Mouse (Mus musculus): ENCODE measurements at regions not wholly inside any gene's neighbourhood (a gene's known extent, or its start where the extent isn't known, plus 50 kb on each side); places are given as distances from the start of the nearest gene placed in this dataset.
A peak's percentile ranks its signal among the peaks of the same experiment; 100 is the strongest.

DNA sequence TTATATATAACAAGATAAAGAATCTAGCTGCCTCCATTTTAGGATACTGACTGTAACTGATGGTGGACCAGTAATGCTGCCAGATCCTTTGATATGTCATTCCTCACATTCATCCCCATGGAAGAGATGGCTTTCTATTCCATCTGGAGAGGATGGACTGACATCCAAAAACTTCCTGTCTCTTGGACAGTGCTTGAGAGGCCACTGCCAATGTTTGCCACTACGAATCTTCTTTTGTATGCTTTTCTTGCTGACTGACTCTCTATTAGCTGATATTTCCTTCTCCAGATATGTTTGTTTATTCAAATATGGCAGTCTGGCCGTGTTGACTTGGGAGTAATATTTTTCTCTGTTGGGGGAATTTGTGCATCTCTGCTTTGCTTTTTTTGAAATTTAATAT is 253.6 kb downstream of the 9330182O14Rik start:
- DNase-seq, result no peak
- intact Hi-C loops (cut with DNase I), result no loop called here

DNA sequence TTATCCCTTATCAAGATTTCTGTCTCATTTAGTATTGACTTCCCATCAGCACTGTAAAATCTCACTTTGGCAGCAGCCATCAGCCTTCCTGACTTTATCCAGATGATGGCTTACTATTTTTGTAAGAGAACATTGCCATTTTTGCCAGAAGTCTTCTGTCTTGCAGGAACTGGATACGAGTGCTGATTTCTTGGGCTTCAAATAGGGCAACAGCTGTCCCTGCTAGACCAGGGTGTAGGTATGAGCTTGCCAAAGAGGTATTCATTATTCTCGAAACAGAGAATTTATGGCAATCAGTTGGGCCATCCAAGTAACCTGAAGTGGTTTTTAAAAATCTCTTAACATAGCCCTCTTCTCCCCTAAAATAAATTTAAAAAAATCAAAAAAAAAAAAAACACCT is 254.6 kb downstream of the 9330182O14Rik start:
- DNase-seq, result no peak
- intact Hi-C loops (cut with DNase I), result no loop called here

GRCm38 (mm10) chr15:40435156-40435555 is 301.0 kb downstream of the 9330182O14Rik start:
- DNase-seq, result no peak
- intact Hi-C loops (cut with DNase I), result no loop called here

- intact Hi-C loops (cut with DNase I), result no loop called here
- no peak for DNase-seq
Observed at GRCm38 (mm10) chr15:40436688-40437087, 302.5 kb downstream of the 9330182O14Rik start.

DNA sequence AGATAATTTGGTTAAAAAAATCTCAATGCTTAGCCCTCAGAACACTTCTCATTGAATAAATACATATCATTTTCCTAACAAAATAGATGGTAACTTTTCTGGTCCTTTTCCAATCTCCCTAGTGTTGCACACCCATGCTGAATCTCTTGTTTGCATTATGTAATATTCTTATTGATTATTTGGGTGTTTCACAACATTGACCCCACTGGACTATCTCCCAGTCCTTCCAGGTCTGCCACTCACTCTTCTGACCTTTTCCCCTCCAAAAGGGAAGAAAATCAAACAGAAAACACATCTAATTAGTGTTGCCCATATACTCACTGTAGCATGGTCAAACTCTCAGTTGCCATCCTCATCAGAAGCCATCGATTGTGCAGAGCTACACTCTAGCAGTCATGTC is 305.7 kb downstream of the 9330182O14Rik start:
- DNase-seq, result no peak
- intact Hi-C loops (cut with DNase I), result no loop called here

- intact Hi-C loops (cut with DNase I), result no loop called here
- DNase-seq, result no peak
Observed at GRCm38 (mm10) chr15:40448623-40449022, 314.5 kb downstream of the 9330182O14Rik start.

DNA sequence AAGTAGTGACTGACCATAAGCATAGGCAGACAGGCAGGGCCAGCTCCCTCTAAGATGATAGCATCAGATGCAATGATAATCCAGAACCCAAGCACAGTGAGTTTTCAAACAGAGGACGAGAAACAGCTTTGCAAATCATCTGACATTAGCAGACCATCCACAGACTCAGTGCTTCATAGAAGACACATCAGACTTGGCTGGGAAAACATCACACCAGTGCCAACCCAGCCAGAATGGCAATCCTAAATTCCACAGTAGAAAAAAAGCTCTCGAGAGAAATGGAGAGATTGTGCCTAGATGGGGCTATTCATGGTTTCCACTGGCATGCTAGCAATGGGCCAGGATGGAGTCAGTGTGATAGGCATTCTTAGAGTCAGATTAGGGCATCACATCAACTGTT is 319.1 kb downstream of the 9330182O14Rik start:
- intact Hi-C loops (cut with DNase I), result no loop called here
- no peak for DNase-seq

- intact Hi-C loops (cut with DNase I), result no loop called here
- peak; percentile 79 for DNase-seq
Observed at GRCm38 (mm10) chr15:40475659-40476355, 341.6 kb downstream of the 9330182O14Rik start.

DNA sequence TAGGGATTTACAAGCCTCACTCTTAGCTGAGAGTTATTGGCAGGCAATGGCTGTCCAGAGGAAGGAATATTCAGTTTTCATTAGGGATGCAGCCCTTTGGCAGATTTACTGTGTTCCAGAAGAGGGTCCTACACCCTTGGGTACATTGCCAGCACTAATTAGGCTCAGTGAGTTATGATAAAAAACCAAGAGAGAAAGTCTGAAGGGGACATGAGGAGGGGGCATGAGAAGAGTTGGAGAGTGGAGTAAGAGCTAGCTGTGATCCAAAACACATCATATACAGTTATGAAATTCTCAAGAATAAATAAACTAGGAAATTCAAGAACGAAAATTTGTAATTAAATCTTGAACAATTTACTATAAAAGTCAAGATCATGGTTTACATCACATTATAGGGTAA is 346.2 kb downstream of the 9330182O14Rik start:
- intact Hi-C loops (cut with DNase I), result no loop called here

DNA sequence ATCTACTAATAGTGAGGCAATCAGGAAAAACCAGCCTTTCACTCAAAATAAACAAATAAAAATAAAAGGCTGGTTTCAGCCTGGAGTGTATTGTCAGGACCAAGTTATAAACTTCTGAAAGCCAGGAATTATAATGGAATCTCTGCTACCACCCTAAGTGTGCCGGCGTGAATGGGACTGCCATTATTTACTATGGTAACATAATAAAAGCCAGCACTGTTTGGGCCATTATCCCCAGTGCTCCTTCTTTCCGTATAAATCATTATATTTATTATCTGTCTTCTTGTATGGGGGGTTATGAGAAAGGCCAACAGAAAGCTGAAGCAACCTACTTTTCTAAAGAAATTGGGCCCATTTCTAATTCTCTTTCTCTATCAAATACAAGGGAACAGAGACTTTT is 347.1 kb downstream of the 9330182O14Rik start:
- DNase-seq, result no peak
- intact Hi-C loops (cut with DNase I), result no loop called here

More for the DNA sequence above, 346.2 kb downstream of the 9330182O14Rik start:
- DNase-seq, result no peak

GRCm38 (mm10) chr15:40485997-40486396 is 351.8 kb downstream of the 9330182O14Rik start:
- DNase-seq, result peak; percentile 28
- intact Hi-C loops (cut with DNase I), result no loop called here

DNA sequence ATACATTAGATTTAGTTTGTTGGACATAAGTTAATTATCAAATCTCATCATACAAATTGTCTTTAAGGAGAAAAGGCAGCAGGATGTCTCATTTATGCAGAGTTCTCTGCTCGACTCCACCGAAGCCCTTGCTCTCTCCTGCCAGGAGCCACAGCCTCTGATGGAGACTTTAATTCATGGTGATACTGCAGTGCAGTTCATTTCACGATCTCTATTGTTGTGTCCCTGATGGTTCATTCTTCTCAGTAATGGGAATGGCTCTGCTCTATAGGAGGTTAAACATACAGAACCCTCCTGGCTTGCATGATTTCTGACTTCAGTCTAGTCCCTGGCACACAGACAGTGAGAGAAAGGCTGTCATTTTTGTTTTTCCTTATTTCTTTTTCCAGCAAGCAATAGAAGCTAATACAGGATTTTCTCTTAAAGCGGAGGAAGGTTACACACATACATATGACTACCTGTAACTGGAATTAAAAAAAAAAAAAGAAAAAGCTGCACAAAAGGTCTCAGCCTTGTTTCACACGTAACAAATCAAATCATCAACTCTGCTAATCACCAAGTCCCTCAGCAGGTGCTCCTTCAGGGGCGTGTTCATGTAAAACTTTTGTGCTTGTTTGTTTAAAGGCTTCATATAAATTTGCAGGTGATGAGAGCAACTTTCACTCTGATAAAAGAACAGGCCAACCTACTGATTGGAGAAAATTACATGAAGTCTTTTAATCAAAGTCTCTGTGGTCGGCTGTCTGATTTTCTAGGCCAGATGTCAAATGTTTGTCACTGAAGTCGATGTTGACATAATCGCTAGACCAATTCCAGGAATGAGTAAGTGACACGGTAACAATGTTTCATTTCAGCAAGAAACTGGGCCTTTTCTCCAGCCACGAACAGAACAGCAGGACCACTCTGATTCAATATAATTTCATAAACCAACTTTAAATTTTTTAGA is 367.3 kb downstream of the 9330182O14Rik start:
- DNase-seq, result no peak
- intact Hi-C loops (cut with DNase I), result no loop called here

- intact Hi-C loops (cut with DNase I), result no loop called here
- DNase-seq, result no peak
Observed at GRCm38 (mm10) chr15:40510826-40511225, 376.7 kb downstream of the 9330182O14Rik start.

- no peak for DNase-seq
- intact Hi-C loops (cut with DNase I), result no loop called here
Observed at GRCm38 (mm10) chr15:40524350-40524749, 390.2 kb downstream of the 9330182O14Rik start.

DNA sequence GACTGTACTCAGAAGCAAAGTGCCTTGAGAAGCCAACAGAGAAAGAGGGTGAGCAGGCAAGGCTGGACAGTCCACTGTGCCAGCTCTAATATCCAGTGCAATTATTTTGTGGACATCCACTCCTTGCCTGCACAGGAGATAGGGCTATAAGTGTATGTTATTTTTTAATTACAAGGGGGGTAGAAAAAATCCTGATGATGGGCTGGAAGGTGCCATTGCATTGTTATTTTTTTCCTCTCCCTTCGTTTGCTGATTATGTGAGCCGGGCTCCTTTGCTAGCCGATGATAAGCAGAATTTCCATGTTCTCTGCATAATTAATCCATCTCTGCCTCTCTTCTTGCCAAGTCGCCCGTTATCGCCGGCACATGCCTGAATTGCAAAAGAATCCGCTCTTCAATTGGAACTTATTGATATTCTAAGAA is 399.3 kb downstream of the 9330182O14Rik start:
- DNase-seq, result peak; percentile 7
- intact Hi-C loops (cut with DNase I), result no loop called here

DNA sequence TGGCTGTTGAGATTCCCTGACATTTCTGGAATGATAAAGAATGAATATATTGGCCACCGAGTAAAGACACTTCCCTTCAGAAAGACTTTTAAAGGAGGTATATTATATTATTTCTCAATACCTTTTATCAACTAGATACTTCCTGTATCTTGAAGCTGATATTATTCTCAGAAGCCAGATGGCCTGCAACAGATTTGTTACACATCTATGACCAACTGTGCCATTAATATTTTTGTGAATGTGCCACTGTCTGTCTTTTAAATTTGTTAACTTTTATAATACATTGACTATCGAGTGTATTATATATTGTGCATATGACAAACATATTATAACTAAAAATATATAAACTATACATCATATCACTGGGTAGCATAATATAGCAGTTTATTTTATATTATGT is 427.5 kb downstream of the 9330182O14Rik start:
- intact Hi-C loops (cut with DNase I), result no loop called here
- DNase-seq, result no peak

DNA sequence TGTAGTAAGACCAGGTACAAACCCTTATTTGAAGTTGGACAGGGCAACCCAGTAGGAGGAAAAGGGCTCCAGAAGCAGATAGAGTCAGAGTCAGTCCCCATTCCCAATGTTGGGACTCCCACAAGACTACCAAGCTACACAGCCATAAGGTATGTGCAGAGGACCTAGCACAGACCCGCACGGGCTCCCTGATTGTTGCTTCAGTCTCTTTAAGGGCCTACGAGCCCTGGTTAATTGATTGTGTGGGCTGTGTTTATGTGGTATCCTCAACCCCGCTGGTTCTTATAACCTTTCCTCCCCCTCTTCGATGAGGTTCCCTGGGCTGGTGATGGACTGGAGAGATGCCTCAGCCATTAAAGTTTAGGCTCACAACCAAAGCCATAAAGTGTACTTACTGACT is 431.6 kb downstream of the 9330182O14Rik start:
- intact Hi-C loops (cut with DNase I), result no loop called here
- DNase-seq, result no peak

- intact Hi-C loops (cut with DNase I), result no loop called here
- DNase-seq, result no peak
Observed at GRCm38 (mm10) chr15:40566481-40566880, 432.3 kb downstream of the 9330182O14Rik start.

GRCm38 (mm10) chr15:40568701-40569100 is 434.5 kb downstream of the 9330182O14Rik start:
- DNase-seq, result peak; percentile 3
- intact Hi-C loops (cut with DNase I), result no loop called here

Data from left cerebral cortex, postnatal 4 days (tissue).